Mouse (Mus musculus): ENCODE measurements around the gene Crygc. TPM values are rescaled to one million over a fixed set of nuclear protein-coding genes. Genes with fewer than 3 reads are reported as not detected.
"Not testable (repeated sequence)": the region's sequence is repeated elsewhere in the genome, so short reads cannot be mapped to it uniquely, and the experiment has no call there.

Crygc gene
- total RNA-seq, 1 experiment from 2014 or later: not detected

DNA sequence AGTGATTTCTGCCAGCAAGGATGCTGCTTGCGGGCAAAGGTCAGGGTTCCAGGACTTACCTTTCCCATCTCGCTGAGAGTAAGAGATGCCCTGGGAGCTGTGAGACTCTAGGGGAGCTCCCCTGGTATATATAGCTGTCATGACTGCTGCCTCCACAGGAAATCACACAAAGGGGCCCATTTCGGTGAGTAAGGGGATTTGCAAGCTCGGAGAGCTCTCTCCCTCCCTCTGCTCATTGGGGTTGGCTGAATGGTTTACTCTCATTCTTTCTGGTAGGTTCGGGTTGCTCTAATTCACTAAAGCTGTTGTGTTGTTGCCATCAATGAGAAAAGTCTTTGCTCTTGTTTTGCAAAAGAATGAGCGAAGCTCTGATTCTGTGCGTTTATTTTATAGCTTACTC is 8.7 kb upstream of the Crygc start, which contains the start of gene Crygb:
Gene Crygb, minus strand, starts transcription at position 101 of the 400 bp plus-strand sequence.
- no peak for ATAC-seq (replicated peaks in 1 of 2; ENCODE audit: insufficient read depth in 1 of 2, low FRiP score in 2 of 2, low TSS enrichment in 1 of 2, low read depth in 1 of 2, poor library complexity in 2 of 2, severe bottlenecking in 2 of 2)

DNA sequence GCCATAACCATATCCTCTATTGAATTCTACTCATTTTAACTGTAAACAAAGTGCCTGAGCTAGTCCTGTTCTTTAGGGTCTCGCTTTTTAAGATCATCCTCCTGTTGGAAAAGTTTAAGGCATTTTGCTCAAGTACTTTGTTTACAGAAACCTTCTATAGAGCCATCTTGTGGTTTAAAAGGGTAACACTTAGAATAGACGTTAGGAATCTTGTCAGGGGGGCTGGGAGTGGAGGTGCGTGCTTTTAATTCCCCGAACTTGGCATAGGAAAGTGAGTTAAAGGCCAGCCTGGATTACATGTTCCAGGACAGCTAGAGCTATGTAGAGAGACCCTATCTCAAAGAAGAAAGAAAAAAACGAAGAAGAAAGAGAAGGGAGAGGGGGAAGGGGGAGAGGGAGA is 2.1 kb upstream of the Crygc start:
- no peak for ATAC-seq (replicated peaks in 1 of 2; ENCODE audit: insufficient read depth in 1 of 2, low FRiP score in 2 of 2, low TSS enrichment in 1 of 2, low read depth in 1 of 2, poor library complexity in 2 of 2, severe bottlenecking in 2 of 2)

DNA sequence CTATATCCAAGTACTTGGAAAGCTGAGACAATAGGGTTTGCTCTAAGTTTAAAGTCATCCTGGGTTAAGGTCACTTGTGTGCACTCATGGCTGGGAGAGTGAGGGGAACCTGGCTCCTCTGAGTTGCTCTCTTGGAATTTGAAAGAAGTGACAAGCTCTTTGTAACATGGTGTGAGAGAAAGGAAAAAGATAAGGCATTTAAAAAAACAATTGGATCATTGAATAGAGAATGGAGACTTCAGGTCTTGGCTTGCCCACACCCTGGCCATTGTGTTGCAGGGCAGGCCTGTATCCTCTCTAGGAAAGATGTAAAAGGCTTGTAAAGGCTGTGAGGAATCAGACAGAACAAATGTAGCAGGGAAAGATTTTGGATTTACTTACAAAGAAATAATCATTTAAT is 5.6 kb downstream of the Crygc start:
- ATAC-seq (replicated peaks in 1 of 2; ENCODE audit: insufficient read depth in 1 of 2, low FRiP score in 2 of 2, low TSS enrichment in 1 of 2, low read depth in 1 of 2, poor library complexity in 2 of 2, severe bottlenecking in 2 of 2): no peak

DNA sequence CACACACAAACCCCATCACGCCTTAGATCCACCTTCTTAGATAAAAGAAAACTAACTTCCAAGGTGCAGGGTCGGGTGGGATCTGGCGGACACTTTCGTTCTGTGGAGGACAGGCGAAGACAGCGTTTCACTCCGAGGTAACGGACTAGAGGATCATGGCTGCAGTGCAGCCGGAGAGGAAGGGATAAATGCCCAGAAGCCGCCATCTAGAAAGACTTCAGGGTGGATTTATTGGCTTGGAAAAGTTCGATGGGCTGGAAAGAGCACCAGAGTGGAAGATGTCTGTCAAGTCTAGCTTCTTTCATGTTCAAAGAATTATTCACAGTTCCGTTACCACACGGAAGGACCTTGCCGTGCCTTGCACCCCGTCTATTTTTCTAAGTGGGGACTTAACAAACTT is 9.3 kb downstream of the Crygc start:
- ATAC-seq (replicated peaks in 1 of 2; ENCODE audit: insufficient read depth in 1 of 2, low FRiP score in 2 of 2, low TSS enrichment in 1 of 2, low read depth in 1 of 2, poor library complexity in 2 of 2, severe bottlenecking in 2 of 2): no peak

DNA sequence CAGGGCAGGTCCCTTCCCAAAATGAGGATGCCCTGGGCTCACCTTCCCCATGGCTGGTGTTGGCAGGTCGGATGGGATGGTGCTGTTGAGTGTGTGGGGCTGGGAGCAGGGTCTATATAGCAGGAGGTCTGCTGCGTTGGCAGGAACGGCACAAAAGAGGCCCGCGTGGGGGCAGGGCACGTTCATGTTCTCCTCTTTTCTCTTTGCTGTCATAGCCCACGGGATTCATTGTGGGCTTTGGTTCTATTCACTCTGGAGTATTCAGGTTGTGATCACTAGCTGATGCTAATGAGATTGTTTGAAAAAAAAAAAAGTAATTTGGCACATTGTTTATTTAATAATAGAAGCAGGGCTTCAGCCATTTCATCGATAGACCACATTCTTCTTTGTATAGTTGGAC is 10.1 kb downstream of the Crygc start, which contains the start of gene Crygd:
Gene Crygd, minus strand, starts transcription at position 101 of the 400 bp plus-strand sequence.
- no peak for ATAC-seq (replicated peaks in 1 of 2; ENCODE audit: insufficient read depth in 1 of 2, low FRiP score in 2 of 2, low TSS enrichment in 1 of 2, low read depth in 1 of 2, poor library complexity in 2 of 2, severe bottlenecking in 2 of 2)

DNA sequence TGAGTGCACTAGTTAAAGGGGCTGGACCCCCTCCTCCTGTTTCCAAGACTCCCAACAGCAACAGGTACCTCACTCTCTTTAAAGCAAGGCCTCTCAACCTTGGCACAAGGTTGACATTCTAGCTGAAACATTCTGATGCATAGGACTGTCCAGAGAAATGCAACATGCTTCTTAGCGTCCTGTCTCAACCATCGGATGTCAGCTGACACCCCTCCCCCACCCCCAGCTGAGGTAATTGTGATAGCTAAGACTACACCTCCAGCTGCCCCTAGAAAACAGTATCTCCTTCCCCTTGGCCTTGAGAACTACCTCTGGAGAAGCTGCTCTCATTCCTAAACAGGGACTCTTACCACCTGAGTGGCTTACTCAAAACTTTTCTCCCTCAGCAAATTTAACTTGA is 21.3 kb downstream of the Crygc start:
- ATAC-seq (replicated peaks in 1 of 2; ENCODE audit: insufficient read depth in 1 of 2, low FRiP score in 2 of 2, low TSS enrichment in 1 of 2, low read depth in 1 of 2, poor library complexity in 2 of 2, severe bottlenecking in 2 of 2): no peak

DNA sequence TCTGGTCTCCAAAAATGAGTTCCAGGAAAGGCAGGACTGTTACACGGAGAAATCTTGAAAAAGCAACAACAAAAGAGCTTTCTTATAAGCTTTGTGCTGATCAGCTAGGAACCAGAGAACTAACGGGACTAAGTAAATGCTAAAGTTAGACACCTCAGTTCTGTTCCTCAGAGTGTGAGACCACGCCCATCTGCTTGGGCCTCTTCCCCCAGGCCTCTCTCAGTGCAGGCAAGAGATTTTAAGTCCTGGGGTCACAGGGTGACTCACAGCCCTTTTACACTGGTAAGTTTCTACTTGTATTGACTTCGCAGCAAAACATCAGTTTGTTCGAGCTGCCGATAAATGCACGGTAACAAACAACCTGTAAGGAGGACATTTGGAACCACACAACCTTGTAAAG is 21.8 kb downstream of the Crygc start:
- ATAC-seq (replicated peaks in 1 of 2; ENCODE audit: insufficient read depth in 1 of 2, low FRiP score in 2 of 2, low TSS enrichment in 1 of 2, low read depth in 1 of 2, poor library complexity in 2 of 2, severe bottlenecking in 2 of 2): no peak

DNA sequence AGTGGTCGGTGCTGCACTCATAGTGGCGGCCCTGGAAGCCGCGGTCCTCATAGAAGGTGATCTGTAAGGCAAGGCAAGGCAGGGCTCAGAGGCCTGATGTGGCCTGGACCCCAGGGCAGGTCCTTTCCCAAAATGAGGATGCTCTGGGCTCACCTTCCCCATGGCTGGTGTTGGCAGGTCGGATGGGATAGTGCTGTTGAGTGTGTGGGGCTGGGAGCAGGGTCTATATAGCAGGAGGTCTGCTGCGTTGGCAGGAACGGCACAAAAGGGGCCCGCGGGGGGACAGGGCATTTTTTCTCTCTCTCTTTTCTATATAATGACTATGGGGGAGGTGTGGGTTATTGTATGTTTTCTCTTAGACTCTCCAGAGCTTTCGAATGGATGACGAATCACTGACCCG is 22.5 kb downstream of the Crygc start, which contains the start of gene Cryge:
Gene Cryge, minus strand, starts transcription at position 198 of the 400 bp plus-strand sequence.
- not testable (repeated sequence) for ATAC-seq (replicated peaks in 1 of 2; ENCODE audit: insufficient read depth in 1 of 2, low FRiP score in 2 of 2, low TSS enrichment in 1 of 2, low read depth in 1 of 2, poor library complexity in 2 of 2, severe bottlenecking in 2 of 2)

DNA sequence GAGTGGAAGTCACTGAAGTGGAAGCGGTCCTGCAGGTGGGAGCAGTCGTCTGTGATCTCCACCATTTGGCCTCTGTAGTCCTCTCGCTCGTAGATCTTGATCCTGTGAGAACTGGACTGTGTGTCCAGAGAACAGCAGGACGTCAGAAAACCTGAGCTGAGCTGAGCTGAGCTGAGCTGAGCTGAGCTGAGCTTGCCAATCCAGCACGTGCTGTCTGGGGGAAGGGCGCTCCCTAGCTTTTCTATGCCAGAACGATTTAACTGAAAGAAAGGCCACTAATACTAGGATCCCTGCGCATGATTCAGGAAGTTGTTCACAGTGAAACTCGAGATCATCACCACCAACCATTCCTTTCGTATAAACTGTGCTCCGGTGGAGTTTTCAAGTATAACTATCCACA is 24.7 kb downstream of the Crygc start:
- ATAC-seq (replicated peaks in 1 of 2; ENCODE audit: insufficient read depth in 1 of 2, low FRiP score in 2 of 2, low TSS enrichment in 1 of 2, low read depth in 1 of 2, poor library complexity in 2 of 2, severe bottlenecking in 2 of 2): no peak

DNA sequence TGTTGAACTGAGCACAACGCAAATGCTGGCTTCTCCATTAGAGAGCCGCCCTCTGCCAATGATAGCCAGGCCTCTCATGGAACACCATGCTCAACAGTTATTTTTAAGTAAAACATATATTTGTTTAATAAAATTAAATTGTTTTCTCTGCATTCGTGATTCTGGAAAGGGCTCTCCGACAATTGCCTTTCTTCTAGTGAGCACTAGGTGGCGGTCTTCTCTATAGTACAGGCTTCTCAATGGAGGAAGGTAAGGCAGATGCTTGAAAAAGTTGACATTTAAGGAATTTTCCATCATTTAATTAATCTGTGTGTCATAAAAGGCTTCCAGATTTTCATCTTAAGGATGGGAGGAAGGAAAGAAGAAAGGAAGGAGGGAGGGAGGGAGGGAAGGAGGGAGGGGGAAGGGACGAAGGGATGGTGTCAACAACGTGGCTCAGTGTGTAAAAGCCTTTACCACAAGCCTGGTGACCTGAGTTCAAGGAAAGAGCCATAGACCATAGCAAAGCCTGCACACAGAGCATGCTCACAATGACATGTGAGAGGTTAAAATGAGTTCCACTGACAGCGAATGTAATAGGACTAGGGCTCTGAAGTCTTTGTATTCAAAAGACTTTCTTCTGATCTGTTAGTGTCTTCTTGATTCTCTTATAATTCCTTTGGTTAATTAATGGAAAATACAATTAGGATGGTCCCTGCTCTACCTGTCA is 26.9 kb downstream of the Crygc start:
- ATAC-seq (replicated peaks in 1 of 2; ENCODE audit: insufficient read depth in 1 of 2, low FRiP score in 2 of 2, low TSS enrichment in 1 of 2, low read depth in 1 of 2, poor library complexity in 2 of 2, severe bottlenecking in 2 of 2): peak in 1 of 2 experiments; percentile 56; a peak in 2 of 4 replicates

DNA sequence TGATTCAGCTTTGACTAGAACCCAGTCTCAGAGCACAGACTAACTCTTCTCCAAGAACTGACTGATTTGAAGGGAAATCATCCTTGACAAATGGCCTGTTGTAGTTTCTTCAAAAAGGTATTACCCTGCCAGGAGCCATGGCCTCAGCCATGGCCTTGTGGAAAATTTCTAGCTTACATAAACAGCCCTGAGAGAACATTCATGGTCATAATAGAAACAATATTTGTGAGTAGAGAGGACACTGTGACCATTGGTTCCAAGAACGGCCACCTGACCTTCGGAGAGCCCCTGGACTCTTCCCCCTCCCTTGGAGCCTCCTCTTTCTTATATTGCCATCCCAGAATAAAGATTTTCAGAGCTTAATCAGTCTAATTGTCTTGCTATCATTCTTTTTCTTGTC is 30.1 kb downstream of the Crygc start:
- no peak for ATAC-seq (replicated peaks in 1 of 2; ENCODE audit: insufficient read depth in 1 of 2, low FRiP score in 2 of 2, low TSS enrichment in 1 of 2, low read depth in 1 of 2, poor library complexity in 2 of 2, severe bottlenecking in 2 of 2)

DNA sequence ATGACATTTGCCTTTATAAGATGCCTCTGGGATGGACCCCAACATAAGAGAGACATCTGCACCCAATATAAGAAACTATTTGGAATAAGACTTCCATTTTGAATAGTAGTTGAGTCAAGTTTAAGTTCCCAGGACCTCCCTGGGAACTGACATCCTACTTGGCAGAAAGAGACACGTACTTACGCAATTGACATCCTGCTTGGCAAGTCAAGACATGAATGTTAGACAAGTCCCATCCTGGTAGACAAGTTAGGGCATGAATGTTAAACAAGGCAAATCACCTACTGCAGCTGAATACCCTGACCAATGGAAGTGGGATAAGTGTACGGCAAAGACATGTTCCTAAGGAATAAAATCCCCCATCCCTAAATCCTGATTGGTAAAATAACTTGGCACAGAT is 31.7 kb downstream of the Crygc start:
- ATAC-seq (replicated peaks in 1 of 2; ENCODE audit: insufficient read depth in 1 of 2, low FRiP score in 2 of 2, low TSS enrichment in 1 of 2, low read depth in 1 of 2, poor library complexity in 2 of 2, severe bottlenecking in 2 of 2): no peak

DNA sequence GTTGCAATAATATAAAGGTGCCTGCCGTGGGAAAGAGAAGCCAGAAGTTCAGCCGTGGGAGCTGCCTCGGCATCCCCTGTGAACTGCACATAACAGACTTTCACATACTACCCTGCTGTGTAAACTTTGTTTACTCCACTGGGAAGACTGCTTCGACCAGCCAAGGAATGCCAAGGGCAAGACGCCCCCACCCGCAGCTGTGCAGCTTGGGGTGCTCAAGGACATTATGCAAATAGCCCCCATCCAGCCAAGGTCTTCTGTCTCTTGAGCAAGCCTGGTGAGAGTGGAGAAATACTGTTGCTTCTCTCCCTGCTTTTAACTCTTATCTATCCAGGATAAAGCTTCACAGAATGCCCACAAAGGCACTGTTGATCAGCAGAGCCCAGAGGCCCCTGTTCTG is 32.7 kb downstream of the Crygc start:
- no peak for ATAC-seq (replicated peaks in 1 of 2; ENCODE audit: insufficient read depth in 1 of 2, low FRiP score in 2 of 2, low TSS enrichment in 1 of 2, low read depth in 1 of 2, poor library complexity in 2 of 2, severe bottlenecking in 2 of 2)

DNA sequence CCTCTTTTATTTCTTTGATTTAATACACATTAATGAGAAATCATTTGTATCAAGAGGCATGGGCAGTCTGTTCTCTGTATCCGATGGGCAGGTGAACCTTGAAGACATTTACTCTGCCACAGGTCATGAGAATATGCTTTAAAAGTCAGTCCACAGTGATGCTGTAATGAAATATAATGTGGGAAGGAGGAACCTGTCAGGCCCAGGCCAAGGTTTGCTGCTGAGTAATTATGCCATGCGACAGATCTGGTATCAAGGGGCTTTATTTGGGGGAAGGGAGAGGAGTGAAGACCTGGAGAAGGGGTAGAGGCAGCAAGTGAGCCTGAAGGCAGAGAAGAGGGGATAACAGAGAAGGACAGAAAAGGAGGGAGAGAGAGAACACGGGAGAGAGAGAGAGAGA is 33.8 kb downstream of the Crygc start:
- no peak for ATAC-seq (replicated peaks in 1 of 2; ENCODE audit: insufficient read depth in 1 of 2, low FRiP score in 2 of 2, low TSS enrichment in 1 of 2, low read depth in 1 of 2, poor library complexity in 2 of 2, severe bottlenecking in 2 of 2)

DNA sequence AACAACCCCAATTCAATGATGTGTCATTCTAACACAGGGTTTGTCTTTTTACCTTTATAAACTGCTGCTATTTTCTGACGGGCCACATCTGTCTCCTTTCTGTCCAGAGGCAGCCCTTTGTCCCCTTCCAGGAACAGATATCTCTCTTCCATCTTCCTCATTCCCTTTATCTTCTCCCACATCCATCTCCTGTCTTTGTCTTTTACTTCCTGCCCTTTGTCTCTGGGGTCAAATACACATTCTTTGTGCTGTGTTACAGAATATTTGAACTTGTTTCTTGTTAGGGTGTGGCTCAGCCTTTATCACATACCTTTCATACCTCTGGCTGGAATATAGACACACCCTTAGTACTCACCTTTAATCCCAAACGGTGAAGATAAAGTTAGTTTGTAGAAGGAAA is 35.9 kb downstream of the Crygc start:
- no peak for ATAC-seq (replicated peaks in 1 of 2; ENCODE audit: insufficient read depth in 1 of 2, low FRiP score in 2 of 2, low TSS enrichment in 1 of 2, low read depth in 1 of 2, poor library complexity in 2 of 2, severe bottlenecking in 2 of 2)

DNA sequence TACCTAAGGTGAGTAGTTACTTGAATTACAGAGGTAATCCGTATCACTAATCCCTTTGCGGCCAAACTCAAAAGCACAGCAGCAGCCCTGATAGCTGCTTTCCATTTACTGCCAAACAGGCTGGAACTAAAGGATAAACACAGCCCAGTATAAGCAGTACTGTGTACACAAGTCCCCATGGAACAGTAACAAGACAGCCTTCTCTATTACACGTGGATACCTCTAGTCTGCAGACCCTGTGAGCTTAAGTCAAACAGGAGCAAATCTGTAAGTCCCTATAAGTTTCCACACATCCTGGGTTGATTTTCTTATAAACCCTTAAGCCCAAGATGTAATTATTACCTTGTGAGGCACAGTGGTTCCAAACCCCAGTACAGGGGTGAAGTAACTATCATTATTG is 38.0 kb downstream of the Crygc start:
- no peak for ATAC-seq (replicated peaks in 1 of 2; ENCODE audit: insufficient read depth in 1 of 2, low FRiP score in 2 of 2, low TSS enrichment in 1 of 2, low read depth in 1 of 2, poor library complexity in 2 of 2, severe bottlenecking in 2 of 2)

DNA sequence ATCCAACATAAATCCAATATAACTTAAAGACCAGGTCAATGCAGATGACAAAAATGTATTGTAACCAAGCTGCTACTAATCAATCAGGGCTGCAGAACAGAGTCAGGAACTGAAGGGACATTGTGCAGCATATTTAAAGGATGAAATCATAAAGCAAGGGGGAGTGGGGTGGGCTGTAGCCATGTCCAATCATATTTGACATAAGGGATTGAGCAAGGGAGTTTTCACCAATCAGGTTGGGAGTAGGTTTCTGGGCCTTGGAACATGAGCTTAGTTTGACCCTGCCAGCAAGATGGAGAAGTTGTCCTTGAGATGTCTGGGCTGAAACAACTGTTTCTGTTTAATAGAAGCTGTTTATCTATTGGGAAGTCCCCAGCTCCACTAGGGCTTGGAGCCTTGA is 40.8 kb downstream of the Crygc start, which contains the start of gene Akr1cl:
Gene Akr1cl, minus strand, starts transcription at position 119 of the 400 bp plus-strand sequence.
- ATAC-seq (replicated peaks in 1 of 2; ENCODE audit: insufficient read depth in 1 of 2, low FRiP score in 2 of 2, low TSS enrichment in 1 of 2, low read depth in 1 of 2, poor library complexity in 2 of 2, severe bottlenecking in 2 of 2): no peak

DNA sequence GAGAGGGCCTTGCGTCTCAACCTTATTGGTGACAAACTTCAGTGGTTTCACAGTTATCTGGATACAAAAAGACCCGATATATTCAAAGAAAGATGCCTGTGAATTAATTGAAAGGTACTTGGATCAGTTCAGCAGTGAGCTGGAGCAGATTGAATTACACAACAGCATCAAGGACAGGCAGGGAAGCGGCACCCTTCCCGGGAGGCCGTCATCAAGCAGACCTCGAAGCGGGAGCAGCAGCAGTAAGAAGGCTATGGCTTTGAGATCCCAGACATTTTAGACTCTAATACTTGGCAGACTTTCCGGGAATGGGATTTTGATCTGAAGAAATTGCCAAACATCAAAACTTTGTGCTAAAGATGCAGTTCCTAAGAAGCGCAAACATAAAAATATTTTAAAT is 45.3 kb downstream of the Crygc start:
- no peak for ATAC-seq (replicated peaks in 1 of 2; ENCODE audit: insufficient read depth in 1 of 2, low FRiP score in 2 of 2, low TSS enrichment in 1 of 2, low read depth in 1 of 2, poor library complexity in 2 of 2, severe bottlenecking in 2 of 2)

All from hematopoietic stem cell, adult 5-6 weeks (primary cell).